Mouse (Mus musculus): ENCODE data around the gene Gm21083. TPM values are rescaled to one million over a fixed set of nuclear protein-coding genes. Genes with fewer than 3 reads are reported as not detected.
"Not testable (repeated sequence)": the region's sequence is repeated elsewhere in the genome, so short reads cannot be mapped to it uniquely, and the experiment has no call there.

Gene Gm21083
- polyA plus RNA-seq (2015; fragmentation: Nextera tagmentation; extraction: Ambion mirVana): not detected in 2 replicates

- WGBS: no CpG with 5 or more reads among the region's 1 CpGs
- H3K9ac ChIP-seq; ATAC-seq (ENCODE audit: low FRiP score); H3K4me2 ChIP-seq; H3K27ac ChIP-seq; H3K36me3 ChIP-seq; H3K27me3 ChIP-seq; H3K4me3 ChIP-seq; H3K9me3 ChIP-seq; H3K4me1 ChIP-seq (replicated peaks): not testable (repeated sequence)
Observed at GRCm38 (mm10) chr5:15577033-15577432, at the start of gene Gm21083. Gene Gm21083 (plus strand): TSS chr5:15577333.

- 14% methylated on average over 1 of the region's 1 CpGs for WGBS
- not testable (repeated sequence) for H3K4me2 ChIP-seq; H3K4me1 ChIP-seq (replicated peaks); H3K36me3 ChIP-seq; H3K27me3 ChIP-seq; H3K27ac ChIP-seq; H3K4me3 ChIP-seq; ATAC-seq (ENCODE audit: low FRiP score); H3K9ac ChIP-seq
- H3K9me3 ChIP-seq: peaks cover 32% of the 10 kb centered on the region
Observed at GRCm38 (mm10) chr5:15529122-15529521, 48.0 kb upstream of the Gm21083 start, which contains the start of gene Gm21190. Gene Gm21190 (minus strand): TSS chr5:15529222.

- not testable (repeated sequence) for ATAC-seq (ENCODE audit: low FRiP score); H3K27ac ChIP-seq; H3K4me3 ChIP-seq; H3K27me3 ChIP-seq; H3K36me3 ChIP-seq; H3K4me1 ChIP-seq (replicated peaks); H3K9ac ChIP-seq; H3K4me2 ChIP-seq
- 86% methylated on average over 6 of the region's 6 CpGs for WGBS
- H3K9me3 ChIP-seq: peaks cover 14% of the 10 kb centered on the region
Observed at GRCm38 (mm10) chr5:15548642-15549041, 28.5 kb upstream of the Gm21083 start.

- not testable (repeated sequence) for H3K4me1 ChIP-seq (replicated peaks); H3K9ac ChIP-seq; ATAC-seq (ENCODE audit: low FRiP score); H3K4me2 ChIP-seq; H3K27ac ChIP-seq; H3K36me3 ChIP-seq; H3K27me3 ChIP-seq; H3K4me3 ChIP-seq
- WGBS: 36% methylated on average over 1 of the region's 1 CpGs
- peaks cover 15% of the 10 kb centered on the region for H3K9me3 ChIP-seq
Observed at GRCm38 (mm10) chr5:15549134-15549533, 28.0 kb upstream of the Gm21083 start.

- not testable (repeated sequence) for H3K36me3 ChIP-seq; H3K9ac ChIP-seq; H3K27me3 ChIP-seq; ATAC-seq (ENCODE audit: low FRiP score); H3K27ac ChIP-seq; H3K4me1 ChIP-seq (replicated peaks); H3K4me2 ChIP-seq; H3K4me3 ChIP-seq
- peaks cover 15% of the 10 kb centered on the region for H3K9me3 ChIP-seq
- WGBS: 15% methylated on average over 3 of the region's 3 CpGs
Observed at GRCm38 (mm10) chr5:15549606-15550005, 27.5 kb upstream of the Gm21083 start.

DNA sequence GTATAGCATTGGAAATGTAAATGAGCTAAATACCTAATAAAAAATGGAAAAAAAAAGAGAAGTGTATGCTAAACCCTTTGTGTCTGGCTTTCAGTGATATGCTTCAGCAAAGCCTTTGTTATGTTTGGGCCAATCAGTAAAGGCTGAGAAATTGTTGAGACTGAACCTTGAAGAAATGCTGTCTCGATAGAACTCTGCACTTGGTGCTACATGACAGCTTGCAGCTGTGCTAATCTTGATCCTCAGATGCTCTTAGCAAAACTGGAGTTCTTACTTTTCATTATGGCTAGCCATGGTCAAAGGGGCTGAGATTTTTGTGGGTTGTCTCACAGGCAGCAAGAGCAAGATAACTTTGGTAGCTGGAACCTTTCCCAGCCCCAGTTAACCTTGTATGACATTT, 18.5 kb upstream of the Gm21083 start:
- H3K27me3 ChIP-seq: not testable (repeated sequence)
- WGBS: 75% methylated on average over 1 of the region's 1 CpGs

GRCm38 (mm10) chr5:15561425-15562264, 15.5 kb upstream of the Gm21083 start:
- H3K4me3 ChIP-seq; H3K36me3 ChIP-seq; H3K9ac ChIP-seq; H3K4me2 ChIP-seq; H3K27me3 ChIP-seq; H3K4me1 ChIP-seq (replicated peaks); H3K27ac ChIP-seq: not testable (repeated sequence)
- ATAC-seq (ENCODE audit: low FRiP score): peak; percentile 57
- WGBS: 85% methylated on average over 3 of the region's 3 CpGs
- H3K9me3 ChIP-seq: peaks cover 15% of the 10 kb centered on the region; the same call in 1 of the 2 replicates

More for the DNA sequence above, 18.5 kb upstream of the Gm21083 start:
- H3K27ac ChIP-seq; H3K4me1 ChIP-seq (replicated peaks); ATAC-seq (ENCODE audit: low FRiP score); H3K4me2 ChIP-seq; H3K4me3 ChIP-seq; H3K36me3 ChIP-seq; H3K9ac ChIP-seq: not testable (repeated sequence)
- H3K9me3 ChIP-seq: peaks cover 18% of the 10 kb centered on the region

DNA sequence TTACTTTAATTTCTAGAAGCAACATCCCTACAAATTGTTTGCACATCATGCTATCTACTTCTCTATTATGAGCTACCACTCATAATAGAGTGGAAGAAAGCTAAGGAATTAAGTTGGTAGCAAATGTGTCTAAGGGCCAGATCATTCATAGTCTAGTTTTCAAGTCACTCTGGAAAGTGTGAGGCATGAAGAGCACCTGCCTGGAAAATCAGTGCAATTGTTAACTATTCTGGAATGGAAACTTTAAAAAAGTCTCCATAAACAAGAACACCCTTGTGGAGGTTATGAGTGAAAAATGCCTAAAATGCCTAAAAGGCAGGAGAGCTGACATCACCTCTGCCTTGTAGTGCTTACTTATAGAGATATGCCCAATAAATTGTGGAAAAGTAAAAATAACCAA, 3.4 kb upstream of the Gm21083 start:
- not testable (repeated sequence) for H3K4me2 ChIP-seq; H3K36me3 ChIP-seq; H3K4me1 ChIP-seq (replicated peaks); H3K9me3 ChIP-seq; H3K4me3 ChIP-seq; ATAC-seq (ENCODE audit: low FRiP score); H3K9ac ChIP-seq; H3K27ac ChIP-seq; H3K27me3 ChIP-seq

DNA sequence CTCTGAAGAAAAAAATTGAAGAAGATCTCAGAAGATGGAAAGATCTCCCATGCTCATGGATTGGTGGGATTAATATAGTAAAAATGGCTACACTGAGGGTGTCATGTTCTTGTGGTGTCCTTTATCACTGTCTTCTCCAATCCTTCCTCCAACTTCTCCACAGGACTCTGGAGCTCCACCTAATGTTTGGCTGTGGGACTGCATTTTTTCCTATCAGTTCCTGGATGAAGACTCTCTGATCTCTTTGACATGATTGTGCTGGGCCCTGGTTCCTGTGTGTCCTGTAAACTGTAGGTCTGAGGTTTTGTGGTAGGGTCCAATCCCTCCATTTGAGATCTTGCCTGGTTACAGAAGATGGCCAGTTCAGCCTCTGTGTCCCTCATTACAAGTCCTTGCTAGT, 9.2 kb downstream of the Gm21083 start:
- H3K4me3 ChIP-seq; H3K36me3 ChIP-seq; H3K4me2 ChIP-seq; H3K27ac ChIP-seq; H3K9me3 ChIP-seq; H3K4me1 ChIP-seq (replicated peaks); ATAC-seq (ENCODE audit: low FRiP score); H3K27me3 ChIP-seq; H3K9ac ChIP-seq: not testable (repeated sequence)

GRCm38 (mm10) chr5:15588291-15588690, 11.2 kb downstream of the Gm21083 start:
- not testable (repeated sequence) for ATAC-seq (ENCODE audit: low FRiP score); H3K27ac ChIP-seq; H3K9me3 ChIP-seq; H3K4me1 ChIP-seq (replicated peaks); H3K9ac ChIP-seq; H3K4me2 ChIP-seq; H3K36me3 ChIP-seq; H3K4me3 ChIP-seq; H3K27me3 ChIP-seq
- WGBS: 31% methylated on average over 6 of the region's 6 CpGs

DNA sequence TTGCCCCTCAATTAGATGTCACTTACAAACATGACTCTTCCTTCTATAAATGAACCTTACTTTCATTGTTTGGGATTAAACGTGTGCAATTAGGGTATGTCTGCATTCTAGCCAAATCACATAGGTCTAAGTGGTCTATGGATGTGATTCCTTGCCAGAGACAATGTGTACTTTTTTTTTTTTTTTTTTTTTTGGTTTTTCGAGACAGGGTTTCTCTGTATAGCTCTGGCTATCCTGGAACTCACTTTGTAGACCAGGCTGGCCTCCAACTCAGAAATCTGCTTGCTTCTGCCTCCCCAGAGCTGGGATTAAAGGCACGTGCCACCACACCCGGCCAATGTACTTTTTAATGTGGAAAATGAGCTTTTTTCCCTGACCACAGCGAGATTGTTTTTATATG, 13.5 kb downstream of the Gm21083 start:
- H3K27me3 ChIP-seq; H3K27ac ChIP-seq; ATAC-seq (ENCODE audit: low FRiP score); H3K4me1 ChIP-seq (replicated peaks); H3K9ac ChIP-seq; H3K4me3 ChIP-seq; H3K9me3 ChIP-seq; H3K4me2 ChIP-seq; H3K36me3 ChIP-seq: not testable (repeated sequence)
- WGBS: 61% methylated on average over 5 of the region's 5 CpGs

GRCm38 (mm10) chr5:15591577-15591976, 14.4 kb downstream of the Gm21083 start:
- not testable (repeated sequence) for H3K9ac ChIP-seq; H3K4me3 ChIP-seq; H3K4me1 ChIP-seq (replicated peaks); H3K27me3 ChIP-seq; H3K36me3 ChIP-seq; H3K4me2 ChIP-seq; H3K9me3 ChIP-seq; H3K27ac ChIP-seq; ATAC-seq (ENCODE audit: low FRiP score)
- WGBS: 80% methylated on average over 2 of the region's 2 CpGs

DNA sequence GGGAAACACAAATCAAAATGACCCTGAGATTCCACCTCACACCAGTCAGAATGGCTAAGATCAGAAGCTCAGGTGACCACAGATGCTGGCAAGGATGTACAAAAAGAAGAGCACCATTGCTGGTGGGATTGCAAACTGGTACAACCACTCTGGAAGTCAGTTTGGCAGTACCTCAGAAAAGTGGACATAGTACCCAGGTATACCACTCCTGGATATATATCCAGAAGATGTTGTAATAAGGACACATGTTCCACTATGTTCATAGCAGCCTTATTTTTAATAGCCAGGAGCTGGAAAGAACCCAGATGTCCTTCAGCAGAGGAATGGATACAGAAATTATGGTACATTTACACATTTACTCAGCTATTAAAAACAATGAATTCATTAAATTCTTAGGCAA, 21.7 kb downstream of the Gm21083 start:
- not testable (repeated sequence) for H3K9ac ChIP-seq; H3K27ac ChIP-seq; H3K36me3 ChIP-seq; ATAC-seq (ENCODE audit: low FRiP score); H3K4me3 ChIP-seq; H3K27me3 ChIP-seq; H3K4me2 ChIP-seq; H3K4me1 ChIP-seq (replicated peaks)
- H3K9me3 ChIP-seq: peaks cover 28% of the 10 kb centered on the region

Data from hindbrain, embryonic 13.5 days (tissue).